ENCODE assay signal across 11 mouse cellular contexts in genomic region chr3:89145566-89145965, GRCm38 (mm10). TPM values are rescaled to one million over a fixed set of nuclear protein-coding genes. Genes with fewer than 3 reads are reported as not detected.
"Had no signal": no experiment of that assay in that cellular context is flagged by ENCODE, and none has a peak within 500 bp of the region (broad histone marks: within the 10 kb centered on the region; RNA-seq: fewer than 3 reads in every experiment).

No protein-coding gene starts in this region.

- H3K4me3 ChIP-seq: midbrain, embryonic 13.5 days; myocyte; neural tube, embryonic 15.5 days had no signal

- H3K4me2 ChIP-seq: midbrain, embryonic 13.5 days; neural tube, embryonic 15.5 days had no signal

- ATAC-seq: intestine, embryonic 16.5 days; midbrain, embryonic 13.5 days had no signal

- H3K9ac ChIP-seq: midbrain, embryonic 13.5 days; neural tube, embryonic 15.5 days had no signal

- H3K4me1 ChIP-seq: neural tube, embryonic 15.5 days had no signal

- H3K9me3 ChIP-seq: midbrain, embryonic 13.5 days; neural tube, embryonic 15.5 days had no signal

- H3K27ac ChIP-seq: midbrain, embryonic 13.5 days; neural tube, embryonic 15.5 days had no signal

- DNase-seq: lung, adult 18-20 months; right cerebral cortex, adult 18-20 months; right cerebral cortex, postnatal 25 days; thymus, adult 18-20 months; thymus, postnatal 14 days had no signal

RNA-seq across cellular contexts. Expression of gene Pklr, which starts 9.6 kb away (rescaled TPM):
- total RNA-seq: layer of hippocampus, postnatal 25 days; left cerebral cortex, postnatal 36 days had no signal
- polyA plus RNA-seq: midbrain, embryonic 13.5 days; myocyte had no signal
